Mouse (Mus musculus): ENCODE measurements around the gene Tspan11.

DNA sequence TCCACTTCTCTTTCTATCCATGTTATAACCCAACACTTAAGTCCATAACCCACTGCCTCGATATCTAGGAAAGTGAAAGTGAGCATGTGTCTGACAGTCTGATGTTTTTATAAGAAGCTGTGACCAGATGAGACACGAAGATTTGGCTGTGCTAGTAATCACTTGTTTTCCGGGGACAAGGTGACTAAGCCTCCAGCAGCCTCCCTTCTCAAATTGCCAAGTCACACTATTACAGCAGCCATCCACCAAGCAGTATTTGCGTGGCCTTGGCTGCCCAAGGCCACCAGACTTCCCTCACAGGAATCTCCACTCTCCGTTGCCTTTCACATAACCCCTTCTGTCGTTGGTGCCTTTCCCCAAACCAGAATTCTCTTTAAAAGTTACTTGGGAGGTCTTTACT, 40.9 kb upstream of the Tspan11 start:
- TF ChIP-seq CTCF (IDR thresholded peaks at IDR 0.05; ENCODE audit: extremely low read depth, insufficient read depth, low read length) = no peak
- no peak for TF ChIP-seq POLR2A (IDR thresholded peaks at IDR 0.05; ENCODE audit: extremely low read depth, insufficient read depth, low read length)
